Mouse (Mus musculus) megakaryocyte, adult 5-6 weeks (primary cell): ENCODE measurements around the gene Dnajc28. TPM values are rescaled to one million over a fixed set of nuclear protein-coding genes. Genes with fewer than 3 reads are reported as not detected.

Source experiments
- ATAC-seq: 2 replicates; pipeline ENCODE4 v1.8.0; 2016; ENCODE audit warnings: mild to moderate bottlenecking, inconsistent platforms; ENCODE audit not compliant: poor library complexity, severe bottlenecking
- total RNA-seq, 2 experiments: library from RNA; stranded (forward) in 1 of 2; stranded (reverse) in 1 of 2; fragments of 153-499, 151-499 nt in 1 of 2; fragments of 221-1000, 200-1000 nt in 1 of 2; gene quantifications; 2 replicates each; pipeline versions ENCODE4 v1.2.3 to v1.2.4; 2015 to 2017

Gene Dnajc28
- total RNA-seq, 2 experiments from 2014 or later = 2.3 to 6.8 TPM

DNA sequence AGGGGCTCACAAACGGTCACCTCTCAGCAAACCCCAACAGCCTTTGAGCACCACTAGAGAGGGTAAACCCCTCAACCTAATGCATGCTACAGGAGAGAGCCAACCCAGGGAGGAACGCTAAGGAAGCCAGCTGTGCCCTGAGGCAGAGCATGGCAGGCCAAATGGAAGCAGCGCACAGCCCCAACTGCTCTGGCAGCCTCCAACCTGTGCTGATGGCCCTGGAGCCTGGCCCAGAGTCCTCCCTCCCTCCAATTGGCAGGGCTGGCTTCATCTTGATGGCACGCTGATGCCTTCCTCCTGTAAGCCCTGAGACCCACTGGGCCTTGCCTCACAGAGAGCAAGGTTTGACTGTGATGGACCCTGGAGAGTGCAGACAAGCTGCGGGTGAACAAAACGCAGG lies 23.8 kb downstream of the Dnajc28 start:
- ATAC-seq = no peak

DNA sequence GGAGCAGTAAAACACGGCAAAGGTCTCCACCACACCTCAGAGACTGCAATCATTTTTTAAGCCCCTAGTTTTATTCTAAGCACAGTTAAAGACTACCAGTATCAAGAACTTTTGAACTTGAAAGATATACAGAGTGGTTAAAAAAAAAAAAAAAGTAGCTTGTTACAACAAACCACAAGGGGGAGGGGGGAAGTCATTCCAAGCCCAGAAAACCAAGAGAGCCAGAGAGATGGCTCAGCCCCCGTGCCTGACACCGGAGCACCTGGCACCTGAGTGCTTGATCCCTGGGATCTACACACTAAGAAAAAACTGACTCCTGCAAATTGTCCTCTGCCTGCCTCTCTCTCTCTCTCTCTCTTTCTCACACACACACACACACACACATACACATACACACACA lies 25.6 kb downstream of the Dnajc28 start:
- ATAC-seq = no peak

DNA sequence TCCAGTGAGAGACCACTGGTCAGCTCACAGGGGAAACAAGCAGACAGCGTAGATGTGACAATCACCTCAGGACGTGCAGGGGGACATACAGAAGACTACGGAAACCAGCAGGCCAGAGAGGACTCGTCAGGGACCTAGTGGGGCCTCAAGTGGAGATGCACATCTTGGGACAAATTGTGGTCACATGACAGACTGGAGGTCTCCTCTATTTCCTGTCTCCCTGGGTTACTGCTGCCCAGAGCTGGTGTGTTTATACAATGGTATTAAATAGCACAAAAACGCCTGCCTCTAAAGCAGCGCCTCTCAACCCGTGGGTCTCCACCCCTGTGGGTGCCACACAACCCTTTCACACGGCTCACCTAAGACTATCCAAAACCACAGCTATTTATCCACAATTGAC lies 26.7 kb downstream of the Dnajc28 start:
- ATAC-seq = no peak

DNA sequence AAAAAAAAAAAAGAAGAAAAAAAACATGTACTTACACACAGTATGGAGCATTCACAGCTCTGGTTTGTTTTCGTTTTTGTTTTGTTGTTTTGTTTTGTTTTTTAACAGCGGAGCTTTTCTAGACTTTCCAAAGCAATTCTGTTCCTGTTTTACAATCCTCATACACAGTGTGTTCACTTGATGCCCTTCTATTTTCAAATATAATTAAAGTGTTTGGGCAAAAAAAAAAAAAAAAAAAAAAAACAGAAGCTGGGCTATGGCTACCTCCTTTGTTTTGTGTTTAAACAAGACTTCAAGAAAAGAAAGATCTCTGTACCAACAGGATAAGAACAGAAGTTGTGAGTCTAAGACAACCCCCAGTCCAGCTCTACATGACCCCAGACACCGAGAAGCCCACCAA lies 30.1 kb downstream of the Dnajc28 start:
- no peak for ATAC-seq

DNA sequence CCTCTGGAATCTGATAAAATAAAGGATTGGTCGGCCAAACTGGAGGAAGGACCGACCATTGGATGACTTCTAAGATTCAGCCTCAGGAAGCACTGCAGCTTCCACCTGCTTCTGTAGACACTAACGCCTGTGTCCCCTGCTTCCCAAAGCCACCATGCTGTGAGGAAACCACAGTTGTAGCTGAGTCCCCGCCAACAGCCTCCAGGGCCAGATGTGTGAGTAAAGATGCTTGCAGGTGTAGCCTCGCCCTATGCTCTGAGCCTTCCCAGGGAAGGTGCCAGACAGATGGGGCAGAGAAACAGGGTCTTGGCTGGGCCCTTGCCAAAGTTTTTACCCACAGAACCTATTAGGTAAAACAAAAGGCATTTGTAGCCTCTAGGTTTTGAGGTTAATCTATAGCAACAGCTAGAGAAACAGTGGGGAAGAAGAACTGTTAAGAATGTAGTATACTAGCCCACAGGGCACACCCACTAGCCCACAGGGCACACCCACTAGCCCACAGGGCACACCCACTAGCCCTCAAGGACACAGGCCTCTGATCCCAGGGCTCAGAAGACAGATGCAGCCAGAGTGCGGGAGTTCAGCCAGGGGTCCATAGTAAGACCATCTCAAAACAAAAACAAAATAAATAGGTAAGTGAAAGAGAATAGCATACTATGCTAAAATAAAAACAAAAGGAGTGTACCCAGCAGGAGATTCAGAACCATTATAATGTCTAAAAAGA lies 30.9 kb downstream of the Dnajc28 start:
- peak; percentile 85 for ATAC-seq

DNA sequence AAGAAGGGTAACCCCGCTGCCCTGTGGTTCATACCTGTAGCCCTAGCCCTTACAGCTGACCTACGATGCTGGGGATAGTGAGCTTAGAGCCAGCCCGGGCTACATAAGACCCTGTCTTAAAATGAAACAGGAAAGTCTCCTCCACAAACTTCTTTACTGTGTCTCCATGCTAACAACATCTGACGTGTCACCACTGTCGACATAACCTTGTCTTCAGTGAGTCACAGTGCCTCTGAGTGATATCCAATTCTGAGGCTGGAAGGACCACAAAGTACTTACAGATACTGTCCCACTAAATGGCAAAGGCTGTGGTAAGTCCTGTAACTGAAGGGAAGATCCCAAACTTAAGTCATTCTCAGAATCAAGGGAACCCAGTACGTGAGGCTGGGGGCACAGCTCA lies 32.6 kb downstream of the Dnajc28 start:
- no peak for ATAC-seq

DNA sequence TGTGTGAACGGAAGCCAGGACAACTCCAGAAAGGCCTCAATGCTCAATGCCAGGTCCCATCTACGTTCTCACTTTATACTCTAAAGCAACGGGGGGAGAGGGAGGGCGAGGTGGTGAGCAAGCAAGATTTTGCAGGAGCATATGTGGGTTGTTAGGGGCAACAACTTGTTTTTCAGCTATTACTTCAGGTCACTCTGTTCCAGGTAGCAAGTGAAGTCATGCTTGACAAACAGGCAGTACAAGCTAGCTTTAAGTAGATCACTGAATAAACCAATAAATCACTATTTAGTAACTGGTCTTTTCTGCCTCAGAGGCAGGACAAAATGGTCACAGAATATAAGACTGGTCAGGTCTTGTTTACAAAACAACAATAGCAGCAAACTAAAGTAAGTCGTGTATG lies 33.2 kb downstream of the Dnajc28 start:
- no peak for ATAC-seq

DNA sequence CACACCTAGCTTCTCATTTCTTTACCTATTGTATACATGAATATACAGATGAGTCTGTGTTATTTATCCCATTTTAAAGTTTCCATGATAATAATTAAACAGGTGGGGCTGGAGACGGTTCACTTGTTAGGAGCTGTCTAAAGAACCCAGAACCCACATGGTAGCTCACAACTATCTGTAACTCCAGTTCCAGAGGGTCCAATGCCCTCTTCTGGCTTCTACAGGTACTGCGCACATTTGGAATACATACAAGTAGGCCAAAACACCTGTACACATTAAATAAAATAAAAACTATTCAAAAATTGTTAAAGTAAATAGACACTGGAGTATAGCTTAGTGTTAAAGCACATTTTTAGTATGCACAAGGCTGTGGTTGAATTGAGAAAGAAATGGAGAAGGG lies 36.5 kb downstream of the Dnajc28 start:
- peak; percentile 63 for ATAC-seq

DNA sequence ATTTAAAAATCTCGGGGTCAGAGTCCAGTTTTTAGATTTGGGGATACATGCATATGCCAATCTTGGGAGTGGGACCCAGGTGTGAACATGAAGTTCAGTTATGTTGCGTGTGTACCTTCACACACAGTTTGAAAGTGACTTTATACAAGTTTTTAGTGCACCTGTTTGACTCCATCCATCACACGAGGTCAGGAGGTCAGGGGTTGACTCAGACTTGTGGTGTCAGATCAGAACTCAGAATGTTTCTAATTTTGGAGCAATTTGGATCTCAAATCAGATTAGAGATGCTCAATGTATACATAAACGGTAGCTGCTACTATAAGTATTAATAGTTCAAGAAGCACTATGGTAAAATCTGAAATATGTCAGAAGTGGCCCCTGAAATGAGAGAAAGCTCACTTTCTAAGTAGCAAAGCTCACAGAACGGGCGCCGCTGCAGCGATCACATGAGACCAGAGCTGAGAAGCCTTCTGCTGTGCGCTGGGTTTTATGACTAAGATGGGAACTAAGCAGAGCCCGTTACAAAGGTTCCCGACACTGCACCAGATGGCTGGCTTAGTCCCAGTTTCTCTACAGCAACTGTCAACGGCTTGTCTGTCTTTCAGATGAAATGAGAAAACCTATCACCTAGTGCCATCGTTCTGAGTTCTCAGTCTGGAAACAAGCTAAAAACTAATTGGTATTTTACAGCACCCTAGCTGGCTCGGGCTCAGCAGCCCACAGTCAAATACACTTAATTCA lies 39.7 kb downstream of the Dnajc28 start:
- no peak for ATAC-seq

DNA sequence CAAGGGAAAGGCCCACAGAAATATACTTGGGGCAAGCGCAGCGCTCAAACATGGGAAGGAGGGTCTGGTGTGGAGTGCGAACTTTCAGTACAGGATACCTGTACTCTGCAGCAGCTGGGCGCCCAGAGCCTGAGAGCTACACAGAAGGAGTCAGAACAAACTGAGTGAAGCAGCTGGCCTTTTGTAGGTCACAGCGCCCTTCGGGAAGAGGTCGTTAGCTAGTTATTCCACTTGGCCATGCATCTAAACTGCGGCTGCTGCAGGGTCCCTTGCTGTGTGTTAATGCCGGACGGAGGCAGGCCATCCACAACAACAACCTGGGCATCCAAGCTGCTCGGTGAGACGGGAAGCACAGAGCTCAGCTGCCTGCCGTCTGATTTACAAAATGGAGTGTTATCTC lies 43.7 kb downstream of the Dnajc28 start:
- no peak for ATAC-seq

DNA sequence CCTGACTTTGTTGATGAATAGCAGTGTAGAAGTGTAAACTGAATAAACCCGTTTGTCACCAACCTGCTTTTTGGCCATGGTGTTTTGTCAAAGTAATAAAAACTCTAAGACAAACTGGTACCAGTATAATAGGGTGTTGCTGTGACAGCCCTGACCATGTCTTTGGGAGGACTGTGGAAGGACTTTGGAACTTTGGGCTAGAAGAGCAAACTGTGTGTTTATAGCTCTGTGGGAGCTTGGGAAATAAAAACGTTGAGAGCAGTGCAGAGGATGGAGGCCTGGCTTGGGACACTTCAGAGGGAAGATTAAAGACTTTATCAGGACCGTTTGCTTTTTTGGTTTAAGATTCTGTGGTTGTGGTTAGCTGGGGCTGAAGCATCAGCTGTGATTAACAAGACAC lies 47.7 kb downstream of the Dnajc28 start:
- no peak for ATAC-seq

DNA sequence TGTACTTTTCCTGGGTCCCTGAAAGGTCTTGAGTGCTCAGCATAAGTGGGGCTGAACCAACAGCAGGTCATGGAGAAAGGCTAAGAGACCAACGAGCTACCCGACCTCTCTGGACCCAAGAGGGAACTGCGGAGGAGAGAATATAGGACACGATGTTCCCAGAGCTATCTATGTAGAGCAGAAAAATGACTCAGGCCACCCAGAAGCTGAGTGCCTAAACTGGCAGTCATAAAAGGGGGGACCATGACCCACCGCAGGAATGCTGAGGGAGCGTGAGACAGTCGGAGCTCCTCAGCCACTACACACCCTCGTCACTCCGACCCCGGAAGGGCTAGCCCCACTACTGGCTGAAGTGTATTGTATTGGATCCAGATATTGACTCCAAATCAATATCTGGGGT lies 49.9 kb downstream of the Dnajc28 start:
- ATAC-seq = no peak

DNA sequence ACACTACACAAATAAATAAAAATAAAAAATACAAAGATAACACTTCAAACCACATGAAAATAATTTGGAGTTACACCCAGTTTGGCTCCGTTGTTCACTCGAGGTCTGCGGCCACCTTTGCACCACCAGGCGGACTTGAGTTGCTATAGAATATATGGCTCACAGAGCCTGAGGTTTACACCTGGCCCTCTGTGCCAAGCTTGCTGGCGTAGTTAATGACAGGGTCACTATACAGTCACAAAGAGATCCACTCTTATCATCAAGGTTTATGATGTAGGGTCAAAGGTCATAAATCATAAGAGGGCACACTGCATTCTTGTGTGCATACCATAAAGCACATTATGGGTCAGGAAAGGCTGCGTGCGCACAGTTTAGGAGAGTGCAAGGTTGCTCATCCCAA lies 52.8 kb downstream of the Dnajc28 start:
- ATAC-seq = no peak

DNA sequence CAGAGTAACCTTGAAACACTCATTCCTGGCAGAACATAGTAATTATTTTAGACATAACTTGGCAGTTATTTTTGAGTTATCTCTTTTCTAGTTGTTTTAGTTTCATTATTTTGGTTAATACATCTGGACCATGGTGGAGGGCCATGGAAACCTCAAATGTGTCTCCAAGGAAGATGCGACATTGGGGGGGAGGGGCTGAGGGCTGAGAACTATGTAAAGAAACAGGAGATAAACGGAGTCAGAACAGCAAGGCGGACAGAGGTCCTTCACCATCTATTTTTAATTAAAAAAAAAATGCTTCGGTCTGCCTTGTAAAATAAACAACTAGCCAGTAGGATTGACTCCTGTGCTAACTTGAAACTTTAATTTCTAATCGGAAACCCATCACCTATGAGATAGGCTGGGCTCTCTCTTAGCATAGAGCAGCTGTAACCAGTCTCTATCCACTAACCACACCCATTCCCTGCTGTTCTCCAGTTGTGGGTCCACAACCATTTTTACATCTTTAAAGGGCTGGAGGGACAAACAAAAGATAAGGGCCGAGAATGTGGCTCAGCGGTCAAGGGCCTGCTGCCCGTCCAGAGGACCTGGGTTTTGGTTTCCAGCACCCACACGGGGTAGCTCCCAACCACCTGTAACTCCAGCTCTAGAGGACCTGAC lies 53.4 kb downstream of the Dnajc28 start:
- no peak for ATAC-seq

DNA sequence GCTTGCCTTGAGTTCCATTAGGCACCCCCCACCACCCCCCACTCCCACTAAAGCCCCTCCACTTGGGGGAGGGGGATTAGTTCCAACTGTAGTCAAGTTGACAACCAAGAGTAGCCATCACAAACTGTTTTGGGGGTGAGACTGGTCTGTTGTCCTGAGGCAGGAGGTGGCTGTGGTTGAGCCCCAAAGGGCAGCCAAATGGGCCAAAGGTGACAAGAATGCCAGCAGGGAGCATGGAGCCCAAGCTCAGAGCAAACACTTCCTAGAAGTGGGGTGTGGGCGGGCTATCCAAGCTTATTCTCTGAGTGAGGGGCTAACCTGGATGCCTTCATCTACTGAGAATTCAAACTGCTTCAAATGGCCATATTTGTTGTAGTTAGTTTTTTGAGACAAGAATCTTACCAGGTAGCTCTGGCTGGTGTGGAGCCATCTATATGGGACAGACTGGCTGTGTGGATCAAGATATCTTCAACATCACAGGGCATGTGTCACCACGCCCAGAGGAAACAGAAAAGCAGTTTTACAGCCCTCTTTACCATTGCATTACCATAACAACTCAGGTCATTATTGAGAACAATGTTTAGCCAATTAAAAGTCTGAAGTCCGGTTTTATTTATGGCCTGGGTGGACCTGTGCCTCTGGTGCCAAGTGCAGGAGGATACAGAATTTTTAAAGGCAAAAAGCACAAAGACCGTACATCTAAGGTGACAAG lies 54.1 kb downstream of the Dnajc28 start:
- ATAC-seq = no peak

Other genes starting within 250 kb of the Dnajc28 start
- gene Ifnar2, start 246.2 kb downstream of the Dnajc28 start, total RNA-seq (2015) = 287 and 289 TPM in 2 replicates
- 257 and 285 TPM in 2 replicates for gene Ifnar2, start 246.2 kb downstream of the Dnajc28 start, total RNA-seq (2017)
- 0.29 TPM in 1 of 2 replicates, not detected in the other for gene Gm21970, start 227.3 kb downstream of the Dnajc28 start, total RNA-seq (2015)
- not detected in 2 replicates for gene Gm21970, start 227.3 kb downstream of the Dnajc28 start, total RNA-seq (2017)
- 66.6 and 68.3 TPM in 2 replicates for gene Il10rb, start 212.9 kb downstream of the Dnajc28 start, total RNA-seq (2015)
- gene Il10rb, start 212.9 kb downstream of the Dnajc28 start, total RNA-seq (2017) = 63.3 and 64.6 TPM in 2 replicates
- 66.2 and 67.3 TPM in 2 replicates for gene Ifnar1, start 133.8 kb downstream of the Dnajc28 start, total RNA-seq (2015)
- gene Ifnar1, start 133.8 kb downstream of the Dnajc28 start, total RNA-seq (2017) = 73.9 and 78.5 TPM in 2 replicates
- gene Ifngr2, start 72.0 kb downstream of the Dnajc28 start, total RNA-seq (2015) = 63.2 and 67.5 TPM in 2 replicates
- gene Ifngr2, start 72.0 kb downstream of the Dnajc28 start, total RNA-seq (2017) = 47.0 and 49.0 TPM in 2 replicates
- gene Tmem50b, start 21.2 kb downstream of the Dnajc28 start, total RNA-seq (2015) = 102 and 112 TPM in 2 replicates
- gene Tmem50b, start 21.2 kb downstream of the Dnajc28 start, total RNA-seq (2017) = 83.4 and 89.7 TPM in 2 replicates
- gene Gart, start 27.9 kb upstream of the Dnajc28 start, total RNA-seq (2015) = 59.0 and 62.7 TPM in 2 replicates
- gene Gart, start 27.9 kb upstream of the Dnajc28 start, total RNA-seq (2017) = 98.1 and 115 TPM in 2 replicates
- 271 and 279 TPM in 2 replicates for gene Son, start 28.5 kb upstream of the Dnajc28 start, total RNA-seq (2015)
- gene Son, start 28.5 kb upstream of the Dnajc28 start, total RNA-seq (2017) = 160 and 200 TPM in 2 replicates
- gene Donson, start 69.7 kb upstream of the Dnajc28 start, total RNA-seq (2015) = 17.8 and 32.6 TPM in 2 replicates
- 23.5 and 50.1 TPM in 2 replicates for gene Donson, start 69.7 kb upstream of the Dnajc28 start, total RNA-seq (2017)
- gene Cryzl1, start 109.9 kb upstream of the Dnajc28 start, total RNA-seq (2015) = 61.0 and 73.7 TPM in 2 replicates
- 66.0 and 69.4 TPM in 2 replicates for gene Cryzl1, start 109.9 kb upstream of the Dnajc28 start, total RNA-seq (2017)
- gene Itsn1, start 110.3 kb upstream of the Dnajc28 start, total RNA-seq (2015) = 12.0 and 15.6 TPM in 2 replicates
- gene Itsn1, start 110.3 kb upstream of the Dnajc28 start, total RNA-seq (2017) = 12.5 and 24.2 TPM in 2 replicates